19 mouse cellular contexts compared by ENCODE assay signal in the genomic region with DNA sequence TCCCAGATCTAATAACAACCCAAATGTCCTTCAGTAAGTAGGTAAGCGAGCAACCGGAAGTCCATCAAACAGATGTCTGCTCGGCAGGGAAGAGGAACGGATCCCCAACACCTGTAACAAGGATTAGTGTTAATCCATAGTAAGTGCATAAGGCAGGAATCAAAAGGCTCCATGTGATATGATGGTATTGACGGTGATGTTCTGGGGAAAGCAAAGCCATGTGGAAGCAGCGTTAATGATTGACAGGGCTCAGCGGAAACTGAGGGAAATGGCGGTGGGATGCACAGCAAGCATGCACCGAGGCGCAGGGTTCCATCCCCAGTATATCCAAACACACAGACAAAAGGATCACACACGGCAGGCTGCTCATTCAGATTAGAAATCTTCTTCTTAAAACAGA. TPM values are rescaled to one million over a fixed set of nuclear protein-coding genes. Genes with fewer than 3 reads are reported as not detected.
DNase-seq lines count a peak whose midpoint lies in the region; ATAC-seq and TF ChIP-seq lines count a peak whose summit lies in the region.
"Had no signal": no experiment of that assay in that cellular context is flagged by ENCODE, and none has a peak within 500 bp of the region (broad histone marks: within the 10 kb centered on the region; RNA-seq: fewer than 3 reads in every experiment).

No protein-coding gene starts in this region.

- peaks cover 4% of the 10 kb centered on the region; the same call in 1 of the 2 replicates for H3K36me3 ChIP-seq in heart, embryonic 13.5 days
- H3K36me3 ChIP-seq in liver, postnatal 0 days (replicated peaks; ENCODE audit: insufficient read depth, low read length) = no peaks in the 10 kb centered on the region
- H3K36me3 ChIP-seq in liver, embryonic 11.5 days (ENCODE audit: control insufficient read depth, insufficient read depth, low read length) = no peaks in the 10 kb centered on the region
- no peaks in the 10 kb centered on the region for H3K36me3 ChIP-seq in intestine, embryonic 16.5 days (ENCODE audit: control insufficient read depth, insufficient read depth, low read length)
- H3K36me3 ChIP-seq in stomach, embryonic 14.5 days (ENCODE audit: control insufficient read depth, insufficient read depth, low read length) = no peaks in the 10 kb centered on the region
- H3K36me3 ChIP-seq: liver, embryonic 13.5 days had no signal

- WGBS in heart, embryonic 13.5 days = 70% methylated on average over 11 of the region's 11 CpGs
- WGBS in liver, postnatal 0 days (ENCODE audit: insufficient replicate concordance) = 65% methylated on average over 11 of the region's 11 CpGs
- WGBS in liver, embryonic 11.5 days = 78% methylated on average over 11 of the region's 11 CpGs
- WGBS in intestine, embryonic 16.5 days = 57% methylated on average over 11 of the region's 11 CpGs
- 63% methylated on average over 11 of the region's 11 CpGs for WGBS in stomach, embryonic 14.5 days

- H3K27me3 ChIP-seq in heart, embryonic 13.5 days (replicated peaks) = no peaks in the 10 kb centered on the region
- H3K27me3 ChIP-seq in liver, postnatal 0 days (ENCODE audit: insufficient read depth, low read length) = no peaks in the 10 kb centered on the region
- no peaks in the 10 kb centered on the region for H3K27me3 ChIP-seq in liver, embryonic 11.5 days (replicated peaks; ENCODE audit: control insufficient read depth, insufficient read depth, low read length)
- H3K27me3 ChIP-seq in intestine, embryonic 16.5 days (replicated peaks; ENCODE audit: control insufficient read depth, insufficient read depth, low read length) = no peaks in the 10 kb centered on the region
- H3K27me3 ChIP-seq in stomach, embryonic 14.5 days (ENCODE audit: control insufficient read depth, insufficient read depth, low read length) = no peaks in the 10 kb centered on the region
- H3K27me3 ChIP-seq: embryonic facial prominence, embryonic 13.5 days; liver, embryonic 13.5 days had no signal

- H3K27ac ChIP-seq in heart, embryonic 13.5 days (replicated peaks) = peak overlapping the region; percentile 87; the same call in 1 of the 2 replicates
- H3K27ac ChIP-seq in liver, postnatal 0 days (ENCODE audit: low read depth) = peak overlapping the region; percentile 89
- H3K27ac ChIP-seq in liver, embryonic 11.5 days (ENCODE audit: low read depth, low read length) = no peak overlapping the region
- H3K27ac ChIP-seq in intestine, embryonic 16.5 days (ENCODE audit: low read length) = peak overlapping the region; percentile 95
- H3K27ac ChIP-seq in stomach, embryonic 14.5 days (ENCODE audit: low read length) = 0 out of 2 replicates have a peak overlapping the region, but pooled peaks have one; percentile 82
- H3K27ac ChIP-seq: forebrain, embryonic 10.5 days had no signal

- H3K9ac ChIP-seq in heart, embryonic 13.5 days = no peak overlapping the region
- H3K9ac ChIP-seq in liver, postnatal 0 days (replicated peaks) = no peak overlapping the region
- no peak overlapping the region for H3K9ac ChIP-seq in liver, embryonic 11.5 days (ENCODE audit: low read depth, low read length)
- H3K9ac ChIP-seq in intestine, embryonic 16.5 days (ENCODE audit: low read depth, low read length) = no peak overlapping the region
- no peak overlapping the region for H3K9ac ChIP-seq in stomach, embryonic 14.5 days (replicated peaks; ENCODE audit: low read depth, low read length)
- H3K9ac ChIP-seq: embryonic facial prominence, embryonic 13.5 days; liver, embryonic 13.5 days had no signal

- TF ChIP-seq CTCF in liver, postnatal 0 days (IDR thresholded peaks at IDR 0.05; ENCODE audit: low read depth) = no peak

- H3K9me3 ChIP-seq in heart, embryonic 13.5 days = no peaks in the 10 kb centered on the region
- no peaks in the 10 kb centered on the region for H3K9me3 ChIP-seq in liver, postnatal 0 days (ENCODE audit: low read length)
- H3K9me3 ChIP-seq in liver, embryonic 11.5 days (ENCODE audit: control insufficient read depth, low read length) = no peaks in the 10 kb centered on the region
- no peaks in the 10 kb centered on the region for H3K9me3 ChIP-seq in intestine, embryonic 16.5 days (ENCODE audit: control insufficient read depth, low read length)
- no peaks in the 10 kb centered on the region for H3K9me3 ChIP-seq in stomach, embryonic 14.5 days (ENCODE audit: control insufficient read depth, low read depth, low read length)
- H3K9me3 ChIP-seq: embryonic facial prominence, embryonic 13.5 days; forebrain, embryonic 10.5 days; liver, embryonic 13.5 days had no signal

- H3K4me3 ChIP-seq in heart, embryonic 13.5 days = no peak overlapping the region
- no peak overlapping the region for H3K4me3 ChIP-seq in liver, postnatal 0 days (ENCODE audit: low read depth, low read length)
- H3K4me3 ChIP-seq in liver, embryonic 11.5 days (ENCODE audit: low read depth, low read length) = no peak overlapping the region
- H3K4me3 ChIP-seq in intestine, embryonic 16.5 days (ENCODE audit: low read length) = peak overlapping the region; percentile 12; the same call in 1 of the 2 replicates
- no peak overlapping the region for H3K4me3 ChIP-seq in stomach, embryonic 14.5 days (ENCODE audit: low read depth, low read length)
- H3K4me3 ChIP-seq: embryonic facial prominence, embryonic 13.5 days; forebrain, embryonic 10.5 days; liver, embryonic 13.5 days; myocyte had no signal

- no peak overlapping the region for H3K4me2 ChIP-seq in heart, embryonic 13.5 days
- H3K4me2 ChIP-seq in liver, postnatal 0 days (ENCODE audit: low read depth, low read length) = peak overlapping the region; percentile 15; the same call in 1 of the 2 replicates
- no peak overlapping the region for H3K4me2 ChIP-seq in liver, embryonic 11.5 days
- peak overlapping the region; percentile 47 for H3K4me2 ChIP-seq in intestine, embryonic 16.5 days (ENCODE audit: low read depth, low read length)
- no peak overlapping the region for H3K4me2 ChIP-seq in stomach, embryonic 14.5 days (replicated peaks; ENCODE audit: low read depth, low read length)
- H3K4me2 ChIP-seq: embryonic facial prominence, embryonic 13.5 days; liver, embryonic 13.5 days had no signal

- peaks cover 40% of the 10 kb centered on the region for H3K4me1 ChIP-seq in heart, embryonic 13.5 days
- peaks cover 14% of the 10 kb centered on the region for H3K4me1 ChIP-seq in liver, postnatal 0 days (ENCODE audit: insufficient read depth)
- H3K4me1 ChIP-seq in liver, embryonic 11.5 days (replicated peaks; ENCODE audit: control insufficient read depth, insufficient read depth, low read length) = no peaks in the 10 kb centered on the region
- H3K4me1 ChIP-seq in intestine, embryonic 16.5 days (ENCODE audit: control insufficient read depth, insufficient read depth, low read length) = peaks cover 50% of the 10 kb centered on the region
- H3K4me1 ChIP-seq in stomach, embryonic 14.5 days (ENCODE audit: control insufficient read depth, insufficient read depth, low read length) = peaks cover 12% of the 10 kb centered on the region

- no peak for DNase-seq in heart, postnatal 10 days
- DNase-seq in liver, postnatal 0 days = peak; percentile 29
- DNase-seq in liver, embryonic 11.5 days (ENCODE audit: low spot score) = no peak
- DNase-seq in B cell, adult 2 months = no peak
- DNase-seq: liver, embryonic 13.5 days; thymus, adult 18-20 months had no signal

- no peak for TF ChIP-seq EP300 in liver, postnatal 0 days (IDR thresholded peaks at IDR 0.05; ENCODE audit: low read depth)

- intact Hi-C loops in heart, postnatal 10 days (cut with DNase I) = no loop called here

- no peak for ATAC-seq in heart, embryonic 13.5 days (ENCODE audit: extremely low read depth, insufficient number of reproducible peaks, low FRiP score, low TSS enrichment)
- peak; percentile 60 for ATAC-seq in liver, postnatal 0 days
- ATAC-seq in liver, embryonic 11.5 days (replicated peaks; ENCODE audit: low FRiP score) = no peak
- peak; percentile 10; the same call in 1 of the 2 replicates for ATAC-seq in intestine, embryonic 16.5 days
- no peak for ATAC-seq in stomach, embryonic 14.5 days (ENCODE audit: insufficient number of reproducible peaks, insufficient read depth, low FRiP score, low read depth)
- no peak for ATAC-seq in frontal cortex, adult (ENCODE audit: low TSS enrichment)

RNA-seq across cellular contexts. Expression of a gene that starts 21.3 kb away (rescaled TPM):
- polyA plus RNA-seq in heart, embryonic 13.5 days (2015; fragmentation: Nextera tagmentation; extraction: Ambion mirVana) = 1.2 and 1.6 TPM in 2 replicates
- 10 to 100 TPM; 16.4 to 16.8 TPM for total RNA-seq in heart, postnatal 10 days (2021)
- 0.94 and 1.1 TPM in 2 replicates for polyA plus RNA-seq in liver, postnatal 0 days (2015; fragmentation: Nextera tagmentation; extraction: Ambion mirVana)
- polyA plus RNA-seq in liver, embryonic 11.5 days (2014; fragmentation: Nextera tagmentation; extraction: Ambion mirVana) = 1.2 and 1.3 TPM in 2 replicates
- 4.2 and 5.1 TPM in 2 replicates for polyA plus RNA-seq in intestine, embryonic 16.5 days (2015; fragmentation: Nextera tagmentation; extraction: Ambion mirVana)
- 6.4 and 7.2 TPM in 2 replicates for polyA plus RNA-seq in stomach, embryonic 14.5 days (2014; fragmentation: Nextera tagmentation; extraction: Ambion mirVana)

RNA-seq across cellular contexts. Expression of a gene that starts 35.1 kb away (rescaled TPM):
- polyA plus RNA-seq in heart, embryonic 13.5 days (2015; fragmentation: Nextera tagmentation; extraction: Ambion mirVana) = 95.9 and 100 TPM in 2 replicates
- total RNA-seq in heart, postnatal 10 days (2021) = 10 to 100 TPM; 45.9 to 52.0 TPM
- polyA plus RNA-seq in liver, postnatal 0 days (2015; fragmentation: Nextera tagmentation; extraction: Ambion mirVana) = 24.9 and 25.0 TPM in 2 replicates
- polyA plus RNA-seq in liver, embryonic 11.5 days (2014; fragmentation: Nextera tagmentation; extraction: Ambion mirVana) = 62.4 and 65.0 TPM in 2 replicates
- 98.2 and 105 TPM in 2 replicates for polyA plus RNA-seq in intestine, embryonic 16.5 days (2015; fragmentation: Nextera tagmentation; extraction: Ambion mirVana)
- 154 and 155 TPM in 2 replicates for polyA plus RNA-seq in stomach, embryonic 14.5 days (2014; fragmentation: Nextera tagmentation; extraction: Ambion mirVana)

RNA-seq across cellular contexts. Expression of a gene that starts 52.2 kb away (rescaled TPM):
- not detected in 2 replicates for polyA plus RNA-seq in heart, embryonic 13.5 days (2015; fragmentation: Nextera tagmentation; extraction: Ambion mirVana)
- not detected for total RNA-seq in heart, postnatal 10 days (2021)
- not detected in 2 replicates for polyA plus RNA-seq in liver, postnatal 0 days (2015; fragmentation: Nextera tagmentation; extraction: Ambion mirVana)
- polyA plus RNA-seq in liver, embryonic 11.5 days (2014; fragmentation: Nextera tagmentation; extraction: Ambion mirVana) = not detected in 2 replicates
- polyA plus RNA-seq in intestine, embryonic 16.5 days (2015; fragmentation: Nextera tagmentation; extraction: Ambion mirVana) = not detected in 2 replicates
- polyA plus RNA-seq in stomach, embryonic 14.5 days (2014; fragmentation: Nextera tagmentation; extraction: Ambion mirVana) = not detected in 2 replicates
- total RNA-seq: heart, adult 18-20 months; layer of hippocampus, postnatal 25 days; left cerebral cortex, postnatal 25 days; neutrophil, adult 5-6 weeks had no signal
- polyA plus RNA-seq: embryonic facial prominence, embryonic 13.5 days; forebrain, embryonic 10.5 days; hindbrain, embryonic 11.5 days; liver, embryonic 13.5 days; myocyte had no signal

RNA-seq across cellular contexts. Expression of a gene that starts 52.9 kb away (rescaled TPM):
- polyA plus RNA-seq in heart, embryonic 13.5 days (2015; fragmentation: Nextera tagmentation; extraction: Ambion mirVana) = not detected in 2 replicates
- not detected for total RNA-seq in heart, postnatal 10 days (2021)
- polyA plus RNA-seq in liver, postnatal 0 days (2015; fragmentation: Nextera tagmentation; extraction: Ambion mirVana) = not detected in 2 replicates
- polyA plus RNA-seq in liver, embryonic 11.5 days (2014; fragmentation: Nextera tagmentation; extraction: Ambion mirVana) = not detected in 2 replicates
- not detected in 2 replicates for polyA plus RNA-seq in intestine, embryonic 16.5 days (2015; fragmentation: Nextera tagmentation; extraction: Ambion mirVana)
- not detected in 2 replicates for polyA plus RNA-seq in stomach, embryonic 14.5 days (2014; fragmentation: Nextera tagmentation; extraction: Ambion mirVana)
- total RNA-seq: adrenal gland, adult 18-20 months; heart, adult 18-20 months; layer of hippocampus, postnatal 25 days; left cerebral cortex, postnatal 25 days; neutrophil, adult 5-6 weeks had no signal
- polyA plus RNA-seq: embryonic facial prominence, embryonic 13.5 days; forebrain, embryonic 10.5 days; hindbrain, embryonic 11.5 days; liver, embryonic 13.5 days; myocyte had no signal

Comparison
In these comparisons a context has a peak if more than half of its experiments do, and no peak if none do; other contexts are left out.
1. ATAC-seq: peak in liver, postnatal 0 days (single experiment) and intestine, embryonic 16.5 days (single experiment); none in heart, embryonic 13.5 days (single experiment), liver, embryonic 11.5 days (single experiment), stomach, embryonic 14.5 days (single experiment) and frontal cortex, adult (single experiment).
2. H3K4me2 ChIP-seq: peak in liver, postnatal 0 days (single experiment) and intestine, embryonic 16.5 days (single experiment); none in heart, embryonic 13.5 days (single experiment), liver, embryonic 11.5 days (single experiment) and stomach, embryonic 14.5 days (single experiment).